Comparison of ENCODE assay signal across 8 mouse cellular contexts in the genomic region with DNA sequence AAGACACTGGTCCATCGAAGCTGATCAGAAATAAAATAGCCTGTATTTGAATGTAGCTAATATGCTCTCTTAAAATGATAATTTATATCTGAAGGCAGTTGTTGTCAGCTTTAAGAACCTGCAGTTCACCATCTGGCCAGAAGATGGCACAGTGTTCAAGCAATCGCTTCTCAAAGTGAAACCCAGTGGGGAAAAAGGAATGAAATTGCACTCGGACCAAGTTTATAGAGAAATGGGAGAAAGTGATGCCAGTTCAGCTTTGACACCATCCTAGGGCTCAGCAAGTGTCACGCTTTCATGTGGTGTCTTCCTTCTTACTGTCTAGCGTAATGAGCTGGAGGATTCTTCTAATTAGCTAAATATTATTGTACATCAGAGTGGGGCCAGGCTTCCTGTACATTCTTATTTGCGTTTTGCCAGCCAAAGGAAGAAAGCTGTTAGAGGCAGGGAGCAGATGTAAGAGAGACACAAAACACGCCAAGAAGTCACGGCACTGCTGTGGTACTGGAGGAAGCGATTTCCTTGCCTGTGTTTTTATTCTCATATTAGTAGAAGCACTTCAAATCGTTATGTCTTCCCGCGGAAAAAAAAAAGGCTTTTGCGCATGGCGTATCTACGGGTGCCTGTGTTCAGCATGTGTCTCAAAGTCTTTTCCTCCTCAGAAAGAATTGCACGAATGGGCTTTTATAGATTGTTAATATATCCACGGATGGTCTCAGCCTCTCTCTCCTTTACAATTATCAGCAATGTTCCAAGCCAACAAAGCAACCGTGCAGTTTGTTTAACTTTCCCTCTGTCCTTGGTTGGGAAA.
A peak's percentile ranks its signal among the peaks of the same experiment; 100 is the strongest.
DNase-seq lines count a peak whose midpoint lies in the region; ATAC-seq lines count a peak whose summit lies in the region.

No protein-coding gene starts in this region.

- peaks cover 15% of the 10 kb centered on the region for H3K27me3 ChIP-seq in hindbrain, embryonic 13.5 days

- no peaks in the 10 kb centered on the region for H3K36me3 ChIP-seq in hindbrain, embryonic 13.5 days

- H3K9me3 ChIP-seq in hindbrain, embryonic 13.5 days: no peaks in the 10 kb centered on the region

- 56% methylated on average over 18 of the region's 18 CpGs for WGBS in hindbrain, embryonic 13.5 days

- H3K4me1 ChIP-seq in hindbrain, embryonic 13.5 days (replicated peaks): peaks cover 4% of the 10 kb centered on the region; the same call in 1 of the 2 replicates

- no peak overlapping the region for H3K27ac ChIP-seq in hindbrain, embryonic 13.5 days

- no peak overlapping the region for H3K4me3 ChIP-seq in hindbrain, embryonic 13.5 days

- ATAC-seq in hindbrain, embryonic 13.5 days (ENCODE audit: low FRiP score): no peak

- DNase-seq in NIH3T3 (ENCODE audit: low read depth): peak; percentile 92
- peak; percentile 74 for DNase-seq in cerebellum, adult 9-10 months
- DNase-seq in frontal cortex, postnatal 14 days (ENCODE audit: low spot score in 2 of 2): peak; percentile 60 to 87
- DNase-seq in layer of hippocampus, postnatal 14 days (ENCODE audit: low spot score in 2 of 2): peak; percentile 84 to 89
- peak; percentile 88 for DNase-seq in lung, postnatal 10 days
- DNase-seq in ovary, postnatal 14 days (ENCODE audit: low spot score): peak; percentile 76
- peak; percentile 61 to 85 for DNase-seq in thymus, postnatal 10 days (ENCODE audit: low spot score in 2 of 2)

- H3K9ac ChIP-seq in hindbrain, embryonic 13.5 days: no peak overlapping the region

- peak overlapping the region; percentile 26 for H3K4me2 ChIP-seq in hindbrain, embryonic 13.5 days
